Mouse (Mus musculus) inflammation-experienced regulatory T-cells, adult 6 months (primary cell): Measurements from ENCODE around the gene Srpk1. TPM values are rescaled to one million over a fixed set of nuclear protein-coding genes. Genes with fewer than 3 reads are reported as not detected.
A peak's percentile ranks its signal among the peaks of the same experiment; 100 is the strongest.

Experiments
- ATAC-seq: one replicate; pipeline ENCODE4 v1.8.0; 2017
- polyA plus RNA-seq, 3 experiments: library from polyadenylated mRNA; unstranded; fragments of 100-300 nt; shearing (Covaris generic); gene quantifications; one replicate each; pipeline ENCODE4 v1.2.1; 2017

Srpk1 gene
- polyA plus RNA-seq: 100 to 1,000 TPM; 164 to 225 (median 209) TPM

- peak; percentile 77 for ATAC-seq
These were observed at the start of gene Srpk1 for GRCm38 (mm10) chr17:28622300-28622759. Gene Srpk1, minus strand, starts transcription at chr17:28622709.

- ATAC-seq: no peak
These were observed 37.1 kb upstream of the Srpk1 start for GRCm38 (mm10) chr17:28659564-28659963.

- peak; percentile 82 for ATAC-seq
These were observed 35.4 kb upstream of the Srpk1 start for GRCm38 (mm10) chr17:28657936-28658335.

GRCm38 (mm10) chr17:28650268-28650667, 27.8 kb upstream of the Srpk1 start:
- ATAC-seq: no peak

GRCm38 (mm10) chr17:28648607-28649370, 26.3 kb upstream of the Srpk1 start:
- ATAC-seq: peak; percentile 48

- no peak for ATAC-seq
These were observed 23.7 kb upstream of the Srpk1 start for GRCm38 (mm10) chr17:28646221-28646620.

GRCm38 (mm10) chr17:28644112-28644511, 21.6 kb upstream of the Srpk1 start:
- ATAC-seq: no peak

GRCm38 (mm10) chr17:28643697-28644096, 21.2 kb upstream of the Srpk1 start:
- ATAC-seq: no peak

- ATAC-seq: no peak
These were observed 17.6 kb upstream of the Srpk1 start for GRCm38 (mm10) chr17:28640113-28640512.

- no peak for ATAC-seq
These were observed 15.5 kb upstream of the Srpk1 start for GRCm38 (mm10) chr17:28637711-28638690.

- ATAC-seq: no peak
These were observed 13.3 kb upstream of the Srpk1 start for GRCm38 (mm10) chr17:28635842-28636241.

GRCm38 (mm10) chr17:28629125-28629524, 6.6 kb upstream of the Srpk1 start:
- ATAC-seq: no peak

- ATAC-seq: no peak
These were observed 6.0 kb upstream of the Srpk1 start for GRCm38 (mm10) chr17:28628248-28629124.

- no peak for ATAC-seq
These were observed 4.4 kb upstream of the Srpk1 start for GRCm38 (mm10) chr17:28626937-28627336.

- no peak for ATAC-seq
These were observed 2.8 kb upstream of the Srpk1 start for GRCm38 (mm10) chr17:28625327-28625726.

- no peak for ATAC-seq
These were observed 2.3 kb upstream of the Srpk1 start for GRCm38 (mm10) chr17:28624841-28625240.

GRCm38 (mm10) chr17:28621381-28622299, 869 bp downstream of the Srpk1 start:
- peak; percentile 51 for ATAC-seq

- ATAC-seq: no peak
These were observed 3.7 kb downstream of the Srpk1 start for GRCm38 (mm10) chr17:28618775-28619174.

GRCm38 (mm10) chr17:28618124-28618523, 4.4 kb downstream of the Srpk1 start:
- no peak for ATAC-seq

- ATAC-seq: no peak
These were observed 4.9 kb downstream of the Srpk1 start for GRCm38 (mm10) chr17:28617636-28618035.

- ATAC-seq: no peak
These were observed 7.2 kb downstream of the Srpk1 start for GRCm38 (mm10) chr17:28615332-28615731.
